Mouse (Mus musculus): Measurements from ENCODE around the gene Klhl3.

DNA sequence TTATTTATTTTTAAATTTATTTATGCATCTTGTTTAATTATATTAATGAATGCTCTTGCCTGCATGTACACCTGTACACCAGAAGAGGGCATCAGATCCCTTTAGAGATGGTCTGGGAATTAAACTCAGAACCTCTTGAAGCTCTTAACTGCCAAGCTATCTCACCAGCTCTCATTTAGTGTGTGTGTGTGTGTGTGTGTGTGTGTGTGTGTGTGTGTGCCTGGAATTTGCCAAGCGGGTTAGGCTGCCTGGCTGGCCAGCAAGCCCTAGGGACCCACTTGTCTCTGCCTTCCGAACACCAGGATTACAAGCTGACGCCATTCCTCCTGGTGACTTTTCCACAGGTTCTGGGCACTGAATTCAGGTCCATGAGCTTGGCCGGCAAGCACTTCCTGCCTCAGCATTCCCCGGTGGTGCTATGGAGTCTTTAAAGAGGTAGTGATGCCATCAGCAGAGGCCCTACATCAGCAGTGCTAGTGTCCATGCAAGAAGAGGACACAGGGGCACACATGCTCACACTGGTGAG lies 35.7 kb upstream of the Klhl3 start:
- TF ChIP-seq TAL1 (IDR thresholded peaks at IDR 0.05; ENCODE audit: low read length) (no peak), GATA1 (IDR thresholded peaks at IDR 0.05; ENCODE audit: low read length) (no peak)

Data from erythroblast, embryonic 14.5 days (primary cell).